Mouse (Mus musculus) embryonic stem cell, embryonic (primary cell): Measurements from ENCODE around the gene 1700086D15Rik.

Experiments used
- CTCF ChIA-PET, 4 experiments: fragments of 300-600 bp in 2 of 4; fragments of 350-600 bp in 2 of 4; sonication (Branson Sonifier 250); formaldehyde crosslinking; loops; one replicate each; lab custom pipeline; 2022; ENCODE audit warnings: inconsistent platforms in 2 of 4; lab: Charles Lee
- POLR2A ChIA-PET, 4 experiments: fragments of 300-600 bp in 2 of 4; fragments of 350-600 bp in 2 of 4; sonication (Branson Sonifier 250); formaldehyde crosslinking; loops; one replicate each; lab custom pipeline; 2022; ENCODE audit warnings: antibody characterized with exemption in 4 of 4, inconsistent platforms in 1 of 4; lab: Charles Lee

The 1700086D15Rik gene

DNA sequence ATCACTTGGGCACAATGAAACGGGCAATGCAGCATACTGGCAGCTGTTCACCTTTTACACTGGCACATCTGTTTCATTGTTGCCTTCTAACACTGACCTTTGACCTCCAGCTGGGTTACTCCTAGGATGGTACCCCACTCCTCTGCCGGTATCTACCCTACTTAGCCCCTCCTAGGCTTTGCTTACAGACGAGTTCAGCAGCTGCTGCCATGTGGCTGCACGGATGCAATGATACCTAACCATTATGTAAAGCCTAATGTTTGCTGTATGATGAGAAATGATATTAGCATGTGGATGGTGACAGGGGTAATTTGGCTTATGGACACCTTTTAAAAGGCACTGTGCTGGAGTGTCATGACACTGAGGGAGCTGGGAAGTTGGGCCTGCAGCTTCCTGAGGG is 52.5 kb downstream of the 1700086D15Rik start:
- ChIA-PET CTCF (no interaction called here), POLR2A (interaction anchor here in 2 of 4 experiments (0.8 to 1.5 kb wide), 2 partner anchors 9 kb away, joined by 3 to 4 read pairs; no protein-coding TSS in a partner anchor)

DNA sequence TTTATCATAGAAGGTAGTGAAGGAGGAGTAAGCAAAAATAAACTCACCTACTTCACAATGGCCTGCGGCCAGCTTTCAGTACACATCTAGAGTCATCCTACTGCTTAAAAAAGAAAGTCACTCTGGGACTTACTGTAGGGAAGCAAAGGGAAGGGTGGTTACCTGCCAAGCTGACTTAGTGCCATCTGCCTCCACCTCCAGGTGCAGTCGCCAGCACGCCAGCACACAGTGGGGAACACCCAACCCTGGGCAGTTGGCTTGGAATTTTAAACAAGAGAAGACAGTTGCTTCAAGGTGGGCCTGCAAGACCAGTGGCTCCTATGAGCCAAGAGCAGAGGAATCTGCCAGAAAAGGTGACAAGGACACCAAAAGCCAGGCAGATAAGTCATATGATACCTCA is 55.6 kb downstream of the 1700086D15Rik start:
- CTCF ChIA-PET: no interaction called here
- POLR2A ChIA-PET: no interaction called here
